In genomic region chr16:31652115-31652843, GRCm38 (mm10) we compare ENCODE assay signal across 16 mouse cellular contexts. TPM values are rescaled to one million over a fixed set of nuclear protein-coding genes. Genes with fewer than 3 reads are reported as not detected.
A peak's percentile ranks its signal among the peaks of the same experiment; 100 is the strongest.
DNase-seq lines count a peak whose midpoint lies in the region; ATAC-seq and TF ChIP-seq lines count a peak whose summit lies in the region.
"Had no signal": no experiment of that assay in that cellular context is flagged by ENCODE, and none has a peak within 500 bp of the region (broad histone marks: within the 10 kb centered on the region; RNA-seq: fewer than 3 reads in every experiment).

No protein-coding gene starts in this region.

- no peak for ATAC-seq in forebrain, embryonic 12.5 days (ENCODE audit: low FRiP score)
- no peak for ATAC-seq in forebrain, embryonic 13.5 days
- ATAC-seq in midbrain, embryonic 11.5 days (ENCODE audit: low FRiP score), result no peak
- ATAC-seq in midbrain, postnatal 0 days (ENCODE audit: low FRiP score), result no peak
- ATAC-seq: lung, postnatal 0 days; Patski had no signal

- DNase-seq in midbrain, embryonic 10.5 days (ENCODE audit: low spot score), result no peak
- DNase-seq in midbrain, embryonic 11.5 days (ENCODE audit: low spot score, missing footprints), result no peak
- DNase-seq in adrenal gland, postnatal 14 days, result peak; percentile 62
- peak; percentile 33 for DNase-seq in midbrain, postnatal 0 days (ENCODE audit: low spot score)
- no peak for DNase-seq in cerebellum, adult 18-20 months
- no peak for DNase-seq in kidney, postnatal 10 days
- DNase-seq: gastrocnemius, postnatal 25 days; kidney, adult 9 months; layer of hippocampus, postnatal 36 days; liver, embryonic 13.5 days; thymus, postnatal 4 days had no signal

- H3K4me2 ChIP-seq in forebrain, embryonic 12.5 days, result no peak overlapping the region
- H3K4me2 ChIP-seq in forebrain, embryonic 13.5 days, result no peak overlapping the region
- no peak overlapping the region for H3K4me2 ChIP-seq in midbrain, embryonic 11.5 days
- no peak overlapping the region for H3K4me2 ChIP-seq in midbrain, postnatal 0 days (ENCODE audit: low read depth, low read length, poor library complexity, severe bottlenecking)
- H3K4me2 ChIP-seq: liver, embryonic 13.5 days had no signal

- H3K27ac ChIP-seq in forebrain, embryonic 12.5 days, result peak overlapping the region; percentile 36; the same call in 1 of the 2 replicates
- H3K27ac ChIP-seq in forebrain, embryonic 13.5 days, result no peak overlapping the region
- H3K27ac ChIP-seq in midbrain, embryonic 10.5 days (replicated peaks), result 0 out of 2 replicates have a peak overlapping the region, but pooled peaks have one; percentile 33
- H3K27ac ChIP-seq in midbrain, embryonic 11.5 days (ENCODE audit: low read depth, low read length), result no peak overlapping the region
- no peak overlapping the region for H3K27ac ChIP-seq in midbrain, postnatal 0 days (ENCODE audit: low read depth, low read length)
- H3K27ac ChIP-seq: liver, embryonic 13.5 days; stomach, postnatal 0 days had no signal

- H3K36me3 ChIP-seq in forebrain, embryonic 12.5 days (replicated peaks), result no peaks in the 10 kb centered on the region
- H3K36me3 ChIP-seq in forebrain, embryonic 13.5 days (ENCODE audit: poor library complexity, severe bottlenecking), result no peaks in the 10 kb centered on the region
- no peaks in the 10 kb centered on the region for H3K36me3 ChIP-seq in midbrain, embryonic 10.5 days
- no peaks in the 10 kb centered on the region for H3K36me3 ChIP-seq in midbrain, embryonic 11.5 days (ENCODE audit: control insufficient read depth, insufficient read depth, low read length)
- H3K36me3 ChIP-seq in midbrain, postnatal 0 days (ENCODE audit: insufficient read depth, low read length), result no peaks in the 10 kb centered on the region
- H3K36me3 ChIP-seq: liver, embryonic 13.5 days had no signal

- H3K9ac ChIP-seq in forebrain, embryonic 12.5 days, result no peak overlapping the region
- no peak overlapping the region for H3K9ac ChIP-seq in forebrain, embryonic 13.5 days
- no peak overlapping the region for H3K9ac ChIP-seq in midbrain, embryonic 11.5 days (ENCODE audit: low read length)
- no peak overlapping the region for H3K9ac ChIP-seq in midbrain, postnatal 0 days (replicated peaks; ENCODE audit: low read length, poor library complexity, severe bottlenecking)
- H3K9ac ChIP-seq: liver, embryonic 13.5 days had no signal

- no peak overlapping the region for H3K4me3 ChIP-seq in forebrain, embryonic 12.5 days (replicated peaks)
- H3K4me3 ChIP-seq in forebrain, embryonic 13.5 days, result no peak overlapping the region
- no peak overlapping the region for H3K4me3 ChIP-seq in midbrain, embryonic 10.5 days
- H3K4me3 ChIP-seq in midbrain, embryonic 11.5 days (ENCODE audit: low read depth, low read length), result no peak overlapping the region
- H3K4me3 ChIP-seq in midbrain, postnatal 0 days (ENCODE audit: low read depth, low read length), result no peak overlapping the region
- H3K4me3 ChIP-seq: liver, embryonic 13.5 days had no signal

- WGBS in forebrain, embryonic 12.5 days, result 45% methylated on average over 9 of the region's 9 CpGs
- 38% methylated on average over 9 of the region's 9 CpGs for WGBS in forebrain, embryonic 13.5 days
- 70% methylated on average over 9 of the region's 9 CpGs for WGBS in midbrain, embryonic 10.5 days
- 60% methylated on average over 9 of the region's 9 CpGs for WGBS in midbrain, embryonic 11.5 days
- WGBS in midbrain, postnatal 0 days, result 37% methylated on average over 9 of the region's 9 CpGs

- H3K27me3 ChIP-seq in forebrain, embryonic 12.5 days, result 0 out of 2 replicates have a peak, but pooled peaks cover 5% of the 10 kb centered on the region
- H3K27me3 ChIP-seq in forebrain, embryonic 13.5 days, result no peaks in the 10 kb centered on the region
- H3K27me3 ChIP-seq in midbrain, embryonic 10.5 days (ENCODE audit: low read depth, poor library complexity, severe bottlenecking), result peaks cover 20% of the 10 kb centered on the region
- no peaks in the 10 kb centered on the region for H3K27me3 ChIP-seq in midbrain, embryonic 11.5 days (ENCODE audit: control insufficient read depth, insufficient read depth, low read length)
- no peaks in the 10 kb centered on the region for H3K27me3 ChIP-seq in midbrain, postnatal 0 days (ENCODE audit: insufficient read depth, low read length)
- H3K27me3 ChIP-seq: Patski had no signal

- H3K4me1 ChIP-seq in forebrain, embryonic 12.5 days, result peaks cover 34% of the 10 kb centered on the region
- peaks cover 41% of the 10 kb centered on the region for H3K4me1 ChIP-seq in forebrain, embryonic 13.5 days
- H3K4me1 ChIP-seq in midbrain, embryonic 10.5 days, result peaks cover 26% of the 10 kb centered on the region
- peaks cover 7% of the 10 kb centered on the region; the same call in 1 of the 2 replicates for H3K4me1 ChIP-seq in midbrain, embryonic 11.5 days (ENCODE audit: control insufficient read depth, insufficient read depth, low read length)
- no peaks in the 10 kb centered on the region for H3K4me1 ChIP-seq in midbrain, postnatal 0 days (ENCODE audit: insufficient read depth, low read length)
- H3K4me1 ChIP-seq: liver, embryonic 13.5 days had no signal

- H3K9me3 ChIP-seq in forebrain, embryonic 12.5 days, result no peaks in the 10 kb centered on the region
- no peaks in the 10 kb centered on the region for H3K9me3 ChIP-seq in forebrain, embryonic 13.5 days (replicated peaks)
- no peaks in the 10 kb centered on the region for H3K9me3 ChIP-seq in midbrain, embryonic 10.5 days (replicated peaks)
- no peaks in the 10 kb centered on the region for H3K9me3 ChIP-seq in midbrain, embryonic 11.5 days (ENCODE audit: control insufficient read depth, low read length)
- H3K9me3 ChIP-seq in midbrain, postnatal 0 days (ENCODE audit: low read length), result no peaks in the 10 kb centered on the region
- H3K9me3 ChIP-seq: liver, embryonic 13.5 days had no signal

- TF ChIP-seq CTCF in midbrain, postnatal 0 days (IDR thresholded peaks at IDR 0.05), result no peak

RNA-seq across cellular contexts. Expression of gene Dlg1, which starts 11.0 kb away (rescaled TPM):
- 29.5 and 39.8 TPM in 2 replicates for polyA plus RNA-seq in forebrain, embryonic 12.5 days (2016; fragmentation: Nextera tagmentation; extraction: Ambion mirVana)
- 17.9 and 19.7 TPM in 2 replicates for polyA plus RNA-seq in forebrain, embryonic 13.5 days (2015; fragmentation: Nextera tagmentation; extraction: Ambion mirVana)
- polyA plus RNA-seq in midbrain, embryonic 10.5 days (2016; fragmentation: Nextera tagmentation; extraction: Ambion mirVana), result 20.0 and 20.3 TPM in 2 replicates
- 19.3 and 21.0 TPM in 2 replicates for polyA plus RNA-seq in midbrain, embryonic 11.5 days (2014; fragmentation: Nextera tagmentation; extraction: Ambion mirVana)
- 94.7 and 96.5 TPM in 2 replicates for total RNA-seq in adrenal gland, postnatal 14 days (2021)
- 24.8 and 25.0 TPM in 2 replicates for total RNA-seq in midbrain, postnatal 0 days (2014; rRNA removed)
- 10.1 and 10.9 TPM in 2 replicates for polyA plus RNA-seq in midbrain, postnatal 0 days (2015; fragmentation: Nextera tagmentation; extraction: Ambion mirVana)

Comparison
In these comparisons a context has a peak if more than half of its experiments do, and no peak if none do; other contexts are left out.
1. H3K27ac ChIP-seq: peak in forebrain, embryonic 12.5 days (single experiment) and midbrain, embryonic 10.5 days (single experiment); none in forebrain, embryonic 13.5 days (single experiment), midbrain, embryonic 11.5 days (single experiment) and midbrain, postnatal 0 days (single experiment).
2. DNase-seq: peak in adrenal gland, postnatal 14 days (single experiment) and midbrain, postnatal 0 days (single experiment); none in midbrain, embryonic 10.5 days (single experiment), midbrain, embryonic 11.5 days (single experiment), cerebellum, adult 18-20 months (0 of 2) and kidney, postnatal 10 days (single experiment).